Mouse (Mus musculus): ENCODE data around the gene Mycn.

Mycn gene

GRCm38 (mm10) chr12:12941661-12942363 is at the start of gene Mycn:
Gene Mycn, minus strand, starts transcription at chr12:12941914.
- peak; percentile 79 for DNase-seq

GRCm38 (mm10) chr12:12987376-12987775 is 45.7 kb upstream of the Mycn start:
- DNase-seq = no peak

- no peak for DNase-seq
Observed at GRCm38 (mm10) chr12:12986612-12987206, 45.0 kb upstream of the Mycn start.

GRCm38 (mm10) chr12:12983032-12983431 is 41.3 kb upstream of the Mycn start:
- DNase-seq = no peak

GRCm38 (mm10) chr12:12975397-12975796 is 33.7 kb upstream of the Mycn start:
- DNase-seq = no peak

- no peak for DNase-seq
Observed at GRCm38 (mm10) chr12:12972756-12973435, 31.2 kb upstream of the Mycn start.

- peak; percentile 8 for DNase-seq
Observed at GRCm38 (mm10) chr12:12967946-12968345, 26.2 kb upstream of the Mycn start.

GRCm38 (mm10) chr12:12964856-12965255 is 23.1 kb upstream of the Mycn start:
- no peak for DNase-seq

GRCm38 (mm10) chr12:12947606-12948005 is 5.9 kb upstream of the Mycn start:
- no peak for DNase-seq

GRCm38 (mm10) chr12:12943288-12943687 is 1.6 kb upstream of the Mycn start:
- DNase-seq = no peak

- peak; percentile 85 for DNase-seq
Observed at GRCm38 (mm10) chr12:12942364-12943050, 793 bp upstream of the Mycn start.

- peak; percentile 31 for DNase-seq
Observed at GRCm38 (mm10) chr12:12941129-12941504, 597 bp downstream of the Mycn start.

GRCm38 (mm10) chr12:12940466-12941128 is 1.1 kb downstream of the Mycn start:
- peak; percentile 41 for DNase-seq

- DNase-seq = peak; percentile 48
Observed at GRCm38 (mm10) chr12:12939581-12940465, 1.9 kb downstream of the Mycn start.

GRCm38 (mm10) chr12:12938850-12939249 is 2.9 kb downstream of the Mycn start:
- DNase-seq = peak; percentile 71

GRCm38 (mm10) chr12:12938361-12938760 is 3.4 kb downstream of the Mycn start:
- DNase-seq = peak; percentile 49

- peak; percentile 16 for DNase-seq
Observed at GRCm38 (mm10) chr12:12937746-12938145, 4.0 kb downstream of the Mycn start.

GRCm38 (mm10) chr12:12937088-12937487 is 4.6 kb downstream of the Mycn start:
- peak; percentile 33 for DNase-seq

GRCm38 (mm10) chr12:12932238-12932637 is 9.5 kb downstream of the Mycn start:
- DNase-seq = no peak

GRCm38 (mm10) chr12:12928239-12928638 is 13.5 kb downstream of the Mycn start:
- no peak for DNase-seq

GRCm38 (mm10) chr12:12926975-12927527 is 14.7 kb downstream of the Mycn start:
- DNase-seq = no peak

GRCm38 (mm10) chr12:12924446-12924845 is 17.3 kb downstream of the Mycn start:
- no peak for DNase-seq

Data from right cerebral cortex, postnatal 25 days (tissue).